Mouse (Mus musculus) thymus, postnatal 36 days (tissue): ENCODE results near the gene Crisp4.

Experiments used
- DNase-seq, 2 experiments: peaks; one replicate each; pipeline ENCODE4 v3.0.0; 2022; ENCODE audit warnings: mixed read lengths in 2 of 2

Crisp4 gene

GRCm38 (mm10) chr1:18145802-18146201 lies at the start of gene Crisp4:
Gene Crisp4, minus strand, starts transcription at chr1:18145902.
- DNase-seq, result no peak

GRCm38 (mm10) chr1:18191719-18192118 lies 46.0 kb upstream of the Crisp4 start:
- no peak for DNase-seq

GRCm38 (mm10) chr1:18190714-18191712 lies 45.3 kb upstream of the Crisp4 start:
- no peak for DNase-seq

GRCm38 (mm10) chr1:18181167-18181566 lies 35.5 kb upstream of the Crisp4 start:
- DNase-seq, result no peak

- DNase-seq, result no peak
Observed at GRCm38 (mm10) chr1:18170573-18170972, 24.9 kb upstream of the Crisp4 start.

GRCm38 (mm10) chr1:18168261-18168660 lies 22.6 kb upstream of the Crisp4 start:
- no peak for DNase-seq

- no peak for DNase-seq
Observed at GRCm38 (mm10) chr1:18159082-18159481, 13.4 kb upstream of the Crisp4 start.

- DNase-seq, result no peak
Observed at GRCm38 (mm10) chr1:18148211-18148610, 2.5 kb upstream of the Crisp4 start.

- DNase-seq, result no peak
Observed at GRCm38 (mm10) chr1:18131691-18132090, 14.0 kb downstream of the Crisp4 start.

- DNase-seq, result no peak
Observed at GRCm38 (mm10) chr1:18129983-18130382, 15.7 kb downstream of the Crisp4 start.

GRCm38 (mm10) chr1:18106720-18107355 lies 38.9 kb downstream of the Crisp4 start:
- DNase-seq, result no peak

GRCm38 (mm10) chr1:18105866-18106529 lies 39.7 kb downstream of the Crisp4 start:
- no peak for DNase-seq

GRCm38 (mm10) chr1:18105029-18105865 lies 40.5 kb downstream of the Crisp4 start:
- DNase-seq, result no peak
